Mouse (Mus musculus): Measurements from ENCODE around the gene Hmgcl. TPM values are rescaled to one million over a fixed set of nuclear protein-coding genes. Genes with fewer than 3 reads are reported as not detected.
A peak's percentile ranks its signal among the peaks of the same experiment; 100 is the strongest.

Gene Hmgcl
- total and polyA plus RNA-seq, 3 experiments = 71.9 to 80.4 (median 72.6) TPM

DNA sequence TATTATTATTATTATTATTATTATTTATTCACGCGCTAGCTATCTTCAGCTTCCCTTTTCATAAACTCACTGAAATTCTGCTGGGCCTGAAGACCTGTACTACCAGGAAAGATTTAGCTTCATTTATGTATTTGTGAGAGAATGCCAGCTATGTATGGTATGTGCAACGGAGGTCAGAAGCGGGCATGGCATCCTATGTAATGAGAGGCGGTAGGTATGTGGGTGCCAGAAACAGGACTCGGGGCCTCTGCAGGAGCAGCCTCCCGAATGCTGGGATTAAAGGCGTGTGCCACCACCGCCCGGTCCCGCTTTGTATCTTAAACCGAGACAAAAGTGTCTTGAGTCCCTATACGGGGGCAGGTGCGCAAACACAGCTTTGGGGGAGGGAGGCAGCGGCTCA is 16.7 kb downstream of the Hmgcl start:
- DNase-seq = no peak
- 5% methylated on average over 15 of the region's 15 CpGs for WGBS
- Histone ChIP-seq H3K36me3 (ENCODE audit: control insufficient read depth, insufficient read depth, low read length) (no peaks in the 10 kb centered on the region), H3K79me2 (replicated peaks; ENCODE audit: control insufficient read depth, insufficient read depth, low read length) (no peaks in the 10 kb centered on the region), H3K27me3 (ENCODE audit: control insufficient read depth, insufficient read depth, low read length) (no peaks in the 10 kb centered on the region), H3K9ac (ENCODE audit: low read depth, low read length) (peak overlapping the region; percentile 86), H3K27ac (peak overlapping the region; percentile 100), H3K4me3 (peak overlapping the region; percentile 59), H3K4me1 (ENCODE audit: control insufficient read depth, insufficient read depth, low read length) (peaks cover 2% of the 10 kb centered on the region)
- TF ChIP-seq CTCF (IDR thresholded peaks at IDR 0.05) = no peak
- no peak for TF ChIP-seq EP300 (IDR thresholded peaks at IDR 0.05; ENCODE audit: insufficient read depth, low read depth, low read length)
- no peak; the same call in 1 of the 2 replicates for TF ChIP-seq POLR2A (IDR thresholded peaks at IDR 0.05; ENCODE audit: insufficient read depth, low read depth, low read length)
- intact Hi-C loops (cut with DNase I) = loop anchor here (2.0 to 5.0 kb wide), 3 partner anchors 42 to 89 kb away; partner anchors contain the start of genes Eloa, Fuca1 and Rpl11

- Histone ChIP-seq H3K36me3 (ENCODE audit: control insufficient read depth, insufficient read depth, low read length) (no peaks in the 10 kb centered on the region), H3K27ac (peak within 1 kb of the TSS; percentile 100), H3K4me3 (peak within 1 kb of the TSS; percentile 59), H3K4me1 (ENCODE audit: control insufficient read depth, insufficient read depth, low read length) (peaks cover 2% of the 10 kb centered on the region), H3K79me2 (replicated peaks; ENCODE audit: control insufficient read depth, insufficient read depth, low read length) (no peaks in the 10 kb centered on the region), H3K27me3 (ENCODE audit: control insufficient read depth, insufficient read depth, low read length) (no peaks in the 10 kb centered on the region), H3K9ac (ENCODE audit: low read depth, low read length) (peak within 1 kb of the TSS; percentile 86)
- TF ChIP-seq POLR2A (IDR thresholded peaks at IDR 0.05; ENCODE audit: insufficient read depth, low read depth, low read length) = peak; percentile 99
- TF ChIP-seq CTCF (IDR thresholded peaks at IDR 0.05) = no peak
- peak; percentile 99 for TF ChIP-seq EP300 (IDR thresholded peaks at IDR 0.05; ENCODE audit: insufficient read depth, low read depth, low read length)
- under 1% methylated on average over 56 of the region's 56 CpGs for WGBS
- intact Hi-C loops (cut with DNase I) = loop anchor here (2.0 to 5.0 kb wide), 3 partner anchors 43 to 89 kb away; partner anchors contain the start of genes Eloa, Fuca1 and Rpl11
- peak; percentile 96 for DNase-seq
Measured at GRCm38 (mm10) chr4:135963457-135964193, 17.4 kb downstream of the Hmgcl start, which contains the start of gene Gale. Gale (plus strand) TSS chr4:135963727.

- WGBS = 2% methylated on average over 12 of the region's 12 CpGs
- TF ChIP-seq CTCF (IDR thresholded peaks at IDR 0.05) (no peak), EP300 (IDR thresholded peaks at IDR 0.05; ENCODE audit: insufficient read depth, low read depth, low read length) (no peak), POLR2A (IDR thresholded peaks at IDR 0.05; ENCODE audit: insufficient read depth, low read depth, low read length) (no peak)
- DNase-seq = peak; percentile 53 to 68
- H3K27me3 ChIP-seq (ENCODE audit: control insufficient read depth, insufficient read depth, low read length) = no peaks in the 10 kb centered on the region
- H3K4me1 ChIP-seq (ENCODE audit: control insufficient read depth, insufficient read depth, low read length) = peaks cover 2% of the 10 kb centered on the region
- intact Hi-C loops (cut with DNase I) = loop anchor here (5.0 kb wide), 1 partner anchor 88 kb away; the partner anchor contains the start of gene Rpl11
- H3K79me2 ChIP-seq (replicated peaks; ENCODE audit: control insufficient read depth, insufficient read depth, low read length) = no peaks in the 10 kb centered on the region
- peak overlapping the region; percentile 59 for H3K4me3 ChIP-seq
- peak overlapping the region; percentile 61 for H3K9ac ChIP-seq (ENCODE audit: low read depth, low read length)
- H3K27ac ChIP-seq = no peak overlapping the region; the same call in 1 of the 2 replicates
- no peaks in the 10 kb centered on the region for H3K36me3 ChIP-seq (ENCODE audit: control insufficient read depth, insufficient read depth, low read length)
Measured at GRCm38 (mm10) chr4:135964426-135964825, 18.2 kb downstream of the Hmgcl start.

DNA sequence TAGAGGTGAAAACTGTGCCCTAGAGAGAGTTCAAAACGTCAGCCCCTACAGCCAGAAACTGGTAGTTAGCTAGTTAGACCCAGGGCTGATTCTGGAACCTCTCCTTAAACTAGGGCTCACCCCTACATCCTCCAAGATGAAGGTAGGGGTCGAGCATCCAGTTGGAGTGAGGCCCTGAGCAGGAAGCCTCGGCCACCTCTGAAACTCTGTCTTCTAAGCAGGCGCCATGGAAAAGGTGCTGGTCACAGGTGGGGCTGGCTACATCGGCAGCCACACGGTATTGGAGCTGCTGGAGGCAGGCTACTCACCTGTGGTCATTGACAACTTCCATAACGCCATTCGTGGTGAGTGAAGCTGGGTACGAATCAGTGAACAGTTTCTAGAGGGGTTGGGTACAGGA is 18.9 kb downstream of the Hmgcl start:
- Histone ChIP-seq H3K9ac (ENCODE audit: low read depth, low read length) (no peak overlapping the region), H3K79me2 (replicated peaks; ENCODE audit: control insufficient read depth, insufficient read depth, low read length) (no peaks in the 10 kb centered on the region), H3K36me3 (ENCODE audit: control insufficient read depth, insufficient read depth, low read length) (no peaks in the 10 kb centered on the region), H3K4me3 (no peak overlapping the region), H3K27ac (no peak overlapping the region), H3K4me1 (ENCODE audit: control insufficient read depth, insufficient read depth, low read length) (peaks cover 2% of the 10 kb centered on the region), H3K27me3 (ENCODE audit: control insufficient read depth, insufficient read depth, low read length) (no peaks in the 10 kb centered on the region)
- no peak for DNase-seq
- intact Hi-C loops (cut with DNase I) = no loop called here
- 81% methylated on average over 9 of the region's 9 CpGs for WGBS
- TF ChIP-seq CTCF (IDR thresholded peaks at IDR 0.05) (no peak), POLR2A (IDR thresholded peaks at IDR 0.05; ENCODE audit: insufficient read depth, low read depth, low read length) (no peak), EP300 (IDR thresholded peaks at IDR 0.05; ENCODE audit: insufficient read depth, low read depth, low read length) (no peak)

- no peak for TF ChIP-seq CTCF (IDR thresholded peaks at IDR 0.05)
- TF ChIP-seq POLR2A (IDR thresholded peaks at IDR 0.05; ENCODE audit: insufficient read depth, low read depth, low read length) = no peak
- TF ChIP-seq EP300 (IDR thresholded peaks at IDR 0.05; ENCODE audit: insufficient read depth, low read depth, low read length) = no peak
- no peaks in the 10 kb centered on the region for H3K27me3 ChIP-seq (ENCODE audit: control insufficient read depth, insufficient read depth, low read length)
- peaks cover 3% of the 10 kb centered on the region for H3K4me1 ChIP-seq (ENCODE audit: control insufficient read depth, insufficient read depth, low read length)
- H3K9ac ChIP-seq (ENCODE audit: low read depth, low read length) = no peak overlapping the region
- H3K79me2 ChIP-seq (replicated peaks; ENCODE audit: control insufficient read depth, insufficient read depth, low read length) = no peaks in the 10 kb centered on the region
- no peaks in the 10 kb centered on the region for H3K36me3 ChIP-seq (ENCODE audit: control insufficient read depth, insufficient read depth, low read length)
- H3K4me3 ChIP-seq = no peak overlapping the region
- H3K27ac ChIP-seq = no peak overlapping the region
- no peak for DNase-seq
- WGBS = 90% methylated on average over 16 of the region's 16 CpGs
- intact Hi-C loops (cut with DNase I) = no loop called here
Measured at GRCm38 (mm10) chr4:135966283-135966682, 20.0 kb downstream of the Hmgcl start.

Measured in heart, adult 2 months (tissue).